Mouse (Mus musculus) gastrocnemius, postnatal 10 days (tissue): ENCODE data around the gene Hcfc1. TPM values are rescaled to one million over a fixed set of nuclear protein-coding genes. Genes with fewer than 3 reads are reported as not detected.

Experiments used
- DNase-seq: peaks from one replicate; pipeline ENCODE4 v3.0.0; 2021; ENCODE audit warnings: mixed read lengths
- total RNA-seq, 2 experiments: library from RNA; stranded (reverse); gene quantifications; 2 replicates each; pipeline ENCODE4 v1.2.3; 2021

Hcfc1 gene
- total RNA-seq, 2 experiments from 2014 or later, result 52.5 to 55.6 TPM

- no peak for DNase-seq
Measured at GRCm38 (mm10) chrX:73942294-73942693, 23.9 kb downstream of the Hcfc1 start.

- no peak for DNase-seq
Measured at GRCm38 (mm10) chrX:73941860-73942259, 24.3 kb downstream of the Hcfc1 start.

GRCm38 (mm10) chrX:73931871-73932270, 34.3 kb downstream of the Hcfc1 start:
- DNase-seq, result no peak

- peak; percentile 40 for DNase-seq
Measured at GRCm38 (mm10) chrX:73930402-73931062, 35.6 kb downstream of the Hcfc1 start, which contains the start of gene Renbp. Renbp (minus strand) TSS chrX:73930850.

- no peak for DNase-seq
Measured at GRCm38 (mm10) chrX:73922550-73922882, 43.6 kb downstream of the Hcfc1 start.

GRCm38 (mm10) chrX:73921823-73922549, 44.2 kb downstream of the Hcfc1 start, which contains the start of the genes Arhgap4 and Naa10:
Arhgap4 (minus strand) TSS chrX:73921870.
Naa10 (minus strand) TSS chrX:73921944.
- peak; percentile 86 for DNase-seq

- DNase-seq, result no peak
Measured at GRCm38 (mm10) chrX:73921285-73921822, 44.8 kb downstream of the Hcfc1 start.

GRCm38 (mm10) chrX:73918631-73919030, 47.5 kb downstream of the Hcfc1 start:
- DNase-seq, result no peak

- DNase-seq, result no peak
Measured at GRCm38 (mm10) chrX:73916945-73917344, 49.2 kb downstream of the Hcfc1 start.

- peak; percentile 79 for DNase-seq
Measured at GRCm38 (mm10) chrX:73914827-73915703, 51.1 kb downstream of the Hcfc1 start.

- no peak for DNase-seq
Measured at GRCm38 (mm10) chrX:73911588-73911987, 54.6 kb downstream of the Hcfc1 start.

- DNase-seq, result peak; percentile 7
Measured at GRCm38 (mm10) chrX:73911156-73911555, 55.0 kb downstream of the Hcfc1 start.

GRCm38 (mm10) chrX:73910451-73910850, 55.7 kb downstream of the Hcfc1 start:
- DNase-seq, result no peak

GRCm38 (mm10) chrX:73910049-73910448, 56.1 kb downstream of the Hcfc1 start:
- no peak for DNase-seq

- DNase-seq, result no peak
Measured at GRCm38 (mm10) chrX:73897959-73898358, 68.2 kb downstream of the Hcfc1 start.

- DNase-seq, result peak; percentile 47
Measured at GRCm38 (mm10) chrX:73895719-73896118, 70.4 kb downstream of the Hcfc1 start, which contains the start of gene L1cam. L1cam (minus strand) TSS chrX:73896105.

- DNase-seq, result no peak
Measured at GRCm38 (mm10) chrX:73892833-73893232, 73.3 kb downstream of the Hcfc1 start.

Other genes with a start within 250 kb of the Hcfc1 start
- gene Abcd1, start 249.8 kb downstream of the Hcfc1 start, total RNA-seq, result 10 to 100 TPM; 21.8 to 24.7 TPM
- 1 to 10 TPM; 1.7 to 2.2 TPM for gene Plxnb3, start 209.3 kb downstream of the Hcfc1 start, total RNA-seq
- gene Srpk3, start 192.0 kb downstream of the Hcfc1 start, total RNA-seq, result 100 to 1,000 TPM in 1 of 2 experiments, 10 to 100 TPM in 1; 88.6 to 116 TPM
- gene Idh3g, start 179.5 kb downstream of the Hcfc1 start, total RNA-seq, result 100 to 1,000 TPM; 272 to 320 TPM
- gene Ssr4, start 179.3 kb downstream of the Hcfc1 start, total RNA-seq, result 100 to 1,000 TPM; 106 to 110 TPM
- 1 to 10 TPM; 2.6 to 3.7 TPM for gene Pdzd4, start 141.4 kb downstream of the Hcfc1 start, total RNA-seq
- not detected for gene Avpr2, start 74.3 kb downstream of the Hcfc1 start, total RNA-seq
- 1 to 10 TPM; 1.9 to 2.9 TPM for gene L1cam, start 70.3 kb downstream of the Hcfc1 start, total RNA-seq
- gene Arhgap4, start 44.5 kb downstream of the Hcfc1 start, total RNA-seq, result 1 to 10 TPM in 1 of 2 experiments, under 1 TPM in 1; 0.85 to 2.0 TPM
- 10 to 100 TPM; 68.7 to 73.5 TPM for gene Naa10, start 44.4 kb downstream of the Hcfc1 start, total RNA-seq
- gene Renbp, start 35.5 kb downstream of the Hcfc1 start, total RNA-seq, result 1 to 10 TPM; 4.6 to 5.3 TPM
- 10 to 100 TPM; 44.3 to 52.2 TPM for gene Irak1, start 57.6 kb upstream of the Hcfc1 start, total RNA-seq
- gene Opn1mw, start 161.1 kb upstream of the Hcfc1 start, total RNA-seq, result not detected
- gene Mecp2, start 169.0 kb upstream of the Hcfc1 start, total RNA-seq, result 10 to 100 TPM; 32.5 to 38.9 TPM
- gene Tex28, start 201.5 kb upstream of the Hcfc1 start, total RNA-seq, result not detected
- gene Tktl1, start 210.9 kb upstream of the Hcfc1 start, total RNA-seq, result not detected